Mouse (Mus musculus): Measurements from ENCODE around the gene Fchsd2. TPM values are rescaled to one million over a fixed set of nuclear protein-coding genes. Genes with fewer than 3 reads are reported as not detected.
A peak's percentile ranks its signal among the peaks of the same experiment; 100 is the strongest.

Fchsd2 gene
- polyA plus RNA-seq, 1 experiment from 2014 or later, result 45.5 TPM

DNA sequence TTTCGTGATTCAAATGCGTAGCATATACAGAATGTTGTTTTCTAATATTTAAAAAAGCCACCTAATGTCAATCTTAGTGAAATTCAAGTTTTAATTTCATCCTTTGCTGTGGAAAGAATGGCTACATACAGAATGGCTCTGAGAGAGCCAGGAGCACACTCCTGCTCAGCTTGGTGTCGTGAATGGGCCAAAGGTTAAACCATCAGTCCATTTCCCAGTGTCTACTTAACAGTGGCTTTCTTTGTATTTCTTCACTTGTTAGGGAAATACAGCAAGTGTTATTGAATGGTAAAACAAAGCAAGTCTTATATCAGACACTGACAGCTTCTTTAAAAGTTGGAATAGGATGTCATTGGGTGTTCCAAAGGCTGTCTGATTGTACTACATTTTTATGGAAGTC lies 80.7 kb downstream of the Fchsd2 start:
- no peak overlapping the region for H3K4me3 ChIP-seq (replicated peaks; ENCODE audit: low read length)
- peaks cover 6% of the 10 kb centered on the region; the same call in 1 of the 2 replicates for H3K4me1 ChIP-seq (replicated peaks; ENCODE audit: control insufficient read depth, insufficient read depth, low read length)
- no peak overlapping the region for H3K4me2 ChIP-seq (ENCODE audit: low read length)
- WGBS, result 74% methylated on average over 3 of the region's 3 CpGs
- H3K9me3 ChIP-seq (ENCODE audit: control insufficient read depth, low read length), result no peaks in the 10 kb centered on the region
- no peak overlapping the region for H3K27ac ChIP-seq (ENCODE audit: low read length)
- H3K36me3 ChIP-seq (ENCODE audit: control insufficient read depth, insufficient read depth), result no peaks in the 10 kb centered on the region
- H3K9ac ChIP-seq (replicated peaks; ENCODE audit: low read depth, low read length), result no peak overlapping the region
- H3K27me3 ChIP-seq (replicated peaks; ENCODE audit: control insufficient read depth, insufficient read depth, low read length), result no peaks in the 10 kb centered on the region
- ATAC-seq, result no peak

DNA sequence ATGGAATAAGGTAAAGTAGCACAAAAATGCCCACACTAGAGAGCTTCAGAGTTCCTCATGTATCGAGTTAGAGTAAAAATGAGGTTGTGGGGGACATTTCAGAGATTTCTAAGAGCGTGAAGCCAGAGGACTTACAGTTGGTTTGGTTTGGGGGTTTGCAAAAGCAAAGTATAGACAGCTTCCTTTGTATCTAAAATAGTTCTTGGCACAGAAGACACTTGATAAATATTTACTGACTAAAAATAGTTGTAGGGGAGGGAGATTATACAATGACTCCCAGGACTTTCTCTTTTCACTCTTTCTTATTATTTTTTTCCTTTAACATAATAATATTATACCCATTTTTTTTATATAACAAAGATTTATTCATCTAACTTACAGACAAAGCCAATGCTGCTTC lies 86.1 kb downstream of the Fchsd2 start:
- Histone ChIP-seq H3K4me3 (replicated peaks; ENCODE audit: low read length) (no peak overlapping the region), H3K4me1 (replicated peaks; ENCODE audit: control insufficient read depth, insufficient read depth, low read length) (peaks cover 4% of the 10 kb centered on the region; the same call in 1 of the 2 replicates), H3K4me2 (ENCODE audit: low read length) (no peak overlapping the region), H3K27ac (ENCODE audit: low read length) (no peak overlapping the region), H3K36me3 (ENCODE audit: control insufficient read depth, insufficient read depth) (peaks cover 2% of the 10 kb centered on the region; the same call in 1 of the 2 replicates), H3K9me3 (ENCODE audit: control insufficient read depth, low read length) (no peaks in the 10 kb centered on the region), H3K9ac (replicated peaks; ENCODE audit: low read depth, low read length) (no peak overlapping the region), H3K27me3 (replicated peaks; ENCODE audit: control insufficient read depth, insufficient read depth, low read length) (no peaks in the 10 kb centered on the region)
- no peak for ATAC-seq
- 86% methylated on average over 2 of the region's 2 CpGs for WGBS

DNA sequence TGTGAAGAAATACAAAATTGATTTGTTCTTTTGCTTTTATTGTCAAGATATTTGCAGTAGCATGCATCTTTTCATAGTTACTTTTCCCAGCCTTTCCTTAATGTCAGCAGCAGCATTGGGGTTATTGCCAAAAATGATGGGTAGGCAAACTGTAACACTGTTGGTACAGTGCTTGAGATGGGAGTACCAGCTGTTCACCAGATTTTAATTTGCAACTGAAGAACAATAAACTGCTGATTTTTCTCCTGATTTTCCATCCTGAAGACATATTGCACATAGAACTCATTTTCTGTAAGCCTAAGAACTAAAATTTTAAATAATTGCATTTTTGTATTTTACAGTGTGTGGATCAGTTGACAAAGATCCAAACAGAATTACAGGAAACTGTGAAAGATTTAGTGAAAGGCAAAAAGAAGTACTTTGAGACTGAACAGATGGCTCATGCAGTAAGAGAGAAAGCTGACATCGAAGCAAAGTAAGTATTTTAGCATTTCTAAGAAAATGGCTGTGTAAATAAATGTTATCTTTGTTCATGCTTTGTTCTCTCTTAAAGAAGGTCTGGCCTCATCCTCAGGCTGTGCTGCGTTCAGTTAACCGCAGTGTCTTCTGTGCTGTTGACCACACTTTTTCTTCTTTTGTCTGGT lies 98.8 kb downstream of the Fchsd2 start:
- Histone ChIP-seq H3K27ac (ENCODE audit: low read length) (peak overlapping the region; percentile 81), H3K4me3 (replicated peaks; ENCODE audit: low read length) (no peak overlapping the region), H3K9ac (replicated peaks; ENCODE audit: low read depth, low read length) (no peak overlapping the region), H3K4me2 (ENCODE audit: low read length) (no peak overlapping the region; the same call in 1 of the 2 replicates), H3K9me3 (ENCODE audit: control insufficient read depth, low read length) (no peaks in the 10 kb centered on the region), H3K4me1 (replicated peaks; ENCODE audit: control insufficient read depth, insufficient read depth, low read length) (peaks cover 5% of the 10 kb centered on the region), H3K36me3 (ENCODE audit: control insufficient read depth, insufficient read depth) (peaks cover 2% of the 10 kb centered on the region; the same call in 1 of the 2 replicates), H3K27me3 (replicated peaks; ENCODE audit: control insufficient read depth, insufficient read depth, low read length) (no peaks in the 10 kb centered on the region)
- ATAC-seq, result peak; percentile 89
- WGBS, result 44% methylated on average over 3 of the region's 3 CpGs

- no peak for ATAC-seq
- Histone ChIP-seq H3K27me3 (replicated peaks; ENCODE audit: control insufficient read depth, insufficient read depth, low read length) (no peaks in the 10 kb centered on the region), H3K4me1 (replicated peaks; ENCODE audit: control insufficient read depth, insufficient read depth, low read length) (no peaks in the 10 kb centered on the region), H3K27ac (ENCODE audit: low read length) (no peak overlapping the region), H3K9me3 (ENCODE audit: control insufficient read depth, low read length) (no peaks in the 10 kb centered on the region), H3K36me3 (ENCODE audit: control insufficient read depth, insufficient read depth) (peaks cover 3% of the 10 kb centered on the region; the same call in 1 of the 2 replicates), H3K9ac (replicated peaks; ENCODE audit: low read depth, low read length) (no peak overlapping the region), H3K4me3 (replicated peaks; ENCODE audit: low read length) (no peak overlapping the region), H3K4me2 (ENCODE audit: low read length) (no peak overlapping the region)
- 97% methylated on average over 1 of the region's 1 CpGs for WGBS
Observed at GRCm38 (mm10) chr7:101210826-101211225, 118.2 kb downstream of the Fchsd2 start.

DNA sequence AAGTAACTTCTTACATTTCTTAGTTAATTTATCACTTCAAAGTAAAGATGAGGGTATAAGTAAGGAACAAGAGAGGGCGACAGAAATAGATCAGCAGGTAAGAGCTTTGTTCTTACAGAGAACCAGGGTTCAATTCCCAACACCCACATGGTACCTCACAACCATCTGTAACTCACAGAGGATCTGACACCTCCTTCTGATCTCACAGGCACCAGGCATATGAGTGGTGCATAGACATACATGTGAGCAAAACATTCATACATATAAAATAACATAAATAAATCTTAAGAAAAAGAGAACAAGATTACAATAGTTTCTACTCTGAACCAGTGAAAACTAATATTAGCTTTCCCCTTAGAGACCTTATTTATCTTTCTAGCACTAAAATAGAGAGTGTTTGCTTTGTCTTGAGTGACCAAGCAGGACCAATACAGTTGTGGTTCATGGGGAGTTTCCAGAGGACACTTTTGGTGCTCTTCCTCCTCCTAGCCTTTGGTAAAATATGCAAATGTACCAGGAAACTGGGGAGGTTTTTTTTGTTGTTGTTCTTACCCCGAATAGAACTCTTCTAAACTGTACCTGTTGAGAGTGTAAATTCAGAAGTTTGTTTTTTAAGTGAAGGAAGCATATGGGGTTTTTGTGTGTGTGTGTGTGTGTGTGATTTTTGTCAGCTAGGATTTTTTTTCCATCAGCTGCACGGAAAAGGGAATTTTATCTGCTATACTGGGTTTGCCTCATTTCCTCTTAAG lies 121.0 kb downstream of the Fchsd2 start:
- Histone ChIP-seq H3K27me3 (replicated peaks; ENCODE audit: control insufficient read depth, insufficient read depth, low read length) (no peaks in the 10 kb centered on the region), H3K27ac (ENCODE audit: low read length) (no peak overlapping the region), H3K4me1 (replicated peaks; ENCODE audit: control insufficient read depth, insufficient read depth, low read length) (no peaks in the 10 kb centered on the region), H3K4me3 (replicated peaks; ENCODE audit: low read length) (no peak overlapping the region), H3K36me3 (ENCODE audit: control insufficient read depth, insufficient read depth) (peaks cover 3% of the 10 kb centered on the region; the same call in 1 of the 2 replicates), H3K4me2 (ENCODE audit: low read length) (no peak overlapping the region), H3K9me3 (ENCODE audit: control insufficient read depth, low read length) (no peaks in the 10 kb centered on the region), H3K9ac (replicated peaks; ENCODE audit: low read depth, low read length) (no peak overlapping the region)
- 87% methylated on average over 3 of the region's 3 CpGs for WGBS
- no peak for ATAC-seq

DNA sequence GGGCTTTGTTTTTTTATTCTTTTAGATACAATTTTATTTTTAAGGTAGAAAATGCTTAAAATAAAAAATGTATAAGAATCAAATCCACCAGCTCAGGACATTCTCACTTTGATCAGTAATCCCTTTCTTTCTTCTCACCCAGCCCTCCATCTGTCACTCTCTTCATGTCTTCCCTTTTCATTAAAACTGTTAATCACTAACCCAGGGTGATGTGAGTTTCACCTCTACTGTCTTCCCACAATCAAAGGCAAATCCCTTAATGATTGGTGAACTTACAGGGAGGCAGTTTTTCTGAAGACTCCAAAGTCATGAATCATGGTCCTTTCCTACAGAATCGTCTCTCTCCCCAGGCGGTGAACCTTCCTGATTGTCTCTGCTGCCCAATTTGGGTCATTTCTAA lies 124.1 kb downstream of the Fchsd2 start:
- Histone ChIP-seq H3K27ac (ENCODE audit: low read length) (no peak overlapping the region), H3K4me3 (replicated peaks; ENCODE audit: low read length) (no peak overlapping the region), H3K4me1 (replicated peaks; ENCODE audit: control insufficient read depth, insufficient read depth, low read length) (no peaks in the 10 kb centered on the region), H3K27me3 (replicated peaks; ENCODE audit: control insufficient read depth, insufficient read depth, low read length) (no peaks in the 10 kb centered on the region), H3K4me2 (ENCODE audit: low read length) (no peak overlapping the region), H3K36me3 (ENCODE audit: control insufficient read depth, insufficient read depth) (peaks cover 3% of the 10 kb centered on the region; the same call in 1 of the 2 replicates), H3K9me3 (ENCODE audit: control insufficient read depth, low read length) (no peaks in the 10 kb centered on the region), H3K9ac (replicated peaks; ENCODE audit: low read depth, low read length) (no peak overlapping the region)
- 79% methylated on average over 2 of the region's 2 CpGs for WGBS
- ATAC-seq, result no peak

DNA sequence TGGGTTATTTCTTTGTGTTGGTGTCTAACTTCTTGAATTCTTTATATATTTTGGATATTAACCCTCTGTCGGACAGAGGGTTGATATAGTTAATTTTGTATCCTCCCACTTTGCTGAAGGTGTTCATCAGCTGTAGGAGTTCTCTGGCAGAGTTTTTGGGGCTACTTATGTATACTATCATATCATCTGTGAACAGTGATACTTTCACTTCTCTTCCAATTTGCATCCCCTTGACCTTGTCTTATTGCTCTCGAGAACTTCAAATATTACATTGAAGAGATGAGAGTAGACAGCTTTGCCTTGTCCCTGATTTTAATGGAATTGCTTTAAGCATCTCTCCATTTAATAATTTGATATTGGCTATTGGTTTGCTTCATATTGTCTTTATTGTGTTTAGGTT lies 130.8 kb downstream of the Fchsd2 start:
- Histone ChIP-seq H3K27ac (ENCODE audit: low read length) (no peak overlapping the region), H3K4me3 (replicated peaks; ENCODE audit: low read length) (no peak overlapping the region), H3K4me1 (replicated peaks; ENCODE audit: control insufficient read depth, insufficient read depth, low read length) (no peaks in the 10 kb centered on the region), H3K4me2 (ENCODE audit: low read length) (no peak overlapping the region), H3K27me3 (replicated peaks; ENCODE audit: control insufficient read depth, insufficient read depth, low read length) (no peaks in the 10 kb centered on the region), H3K9ac (replicated peaks; ENCODE audit: low read depth, low read length) (no peak overlapping the region), H3K9me3 (ENCODE audit: control insufficient read depth, low read length) (no peaks in the 10 kb centered on the region), H3K36me3 (ENCODE audit: control insufficient read depth, insufficient read depth) (no peaks in the 10 kb centered on the region)
- WGBS, result 93% methylated on average over 2 of the region's 2 CpGs
- ATAC-seq, result no peak

DNA sequence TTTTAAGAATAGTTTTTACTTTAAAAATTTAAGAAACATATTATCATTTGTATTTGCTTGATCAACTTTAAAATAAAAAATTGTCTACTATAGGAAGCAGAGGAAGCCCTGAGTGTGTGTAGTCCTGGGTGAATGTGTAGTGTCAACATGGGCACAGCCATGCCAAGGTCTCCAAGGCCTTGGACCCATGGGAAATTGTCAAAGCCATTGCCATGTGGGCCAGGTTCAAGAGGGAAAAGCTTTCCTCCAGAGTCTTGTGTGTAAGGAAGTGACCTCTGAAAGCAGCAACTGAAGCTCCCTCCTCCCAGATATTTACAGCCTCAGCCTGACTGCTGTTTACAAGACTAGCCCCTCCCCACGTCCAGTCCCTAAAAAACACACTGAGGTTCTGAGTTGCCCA lies 136.7 kb downstream of the Fchsd2 start:
- Histone ChIP-seq H3K4me3 (replicated peaks; ENCODE audit: low read length) (no peak overlapping the region), H3K27me3 (replicated peaks; ENCODE audit: control insufficient read depth, insufficient read depth, low read length) (no peaks in the 10 kb centered on the region), H3K27ac (ENCODE audit: low read length) (no peak overlapping the region), H3K36me3 (ENCODE audit: control insufficient read depth, insufficient read depth) (0 out of 2 replicates have a peak, but pooled peaks cover 2% of the 10 kb centered on the region), H3K9me3 (ENCODE audit: control insufficient read depth, low read length) (no peaks in the 10 kb centered on the region), H3K4me1 (replicated peaks; ENCODE audit: control insufficient read depth, insufficient read depth, low read length) (no peaks in the 10 kb centered on the region; the same call in 1 of the 2 replicates), H3K4me2 (ENCODE audit: low read length) (no peak overlapping the region), H3K9ac (replicated peaks; ENCODE audit: low read depth, low read length) (no peak overlapping the region)
- ATAC-seq, result no peak
- WGBS, result 69% methylated on average over 1 of the region's 1 CpGs

DNA sequence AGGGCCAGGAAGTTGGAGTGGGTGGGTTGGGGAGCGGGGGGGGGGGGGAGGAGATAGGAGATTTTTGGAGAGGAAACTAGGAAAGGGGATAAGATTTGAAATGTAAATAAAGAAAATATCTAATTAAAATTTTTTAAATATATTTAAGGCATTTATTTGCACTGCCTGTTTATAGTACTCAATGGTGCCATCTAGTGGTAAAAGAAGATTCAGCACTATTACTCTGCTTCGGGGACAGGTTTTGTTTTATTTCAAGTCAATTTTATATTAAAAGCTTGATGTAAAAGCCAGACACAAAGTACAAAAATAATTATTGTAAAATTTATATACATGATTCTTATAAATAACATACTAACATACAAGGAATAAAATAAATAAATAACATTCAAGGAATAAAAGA lies 138.8 kb downstream of the Fchsd2 start:
- ATAC-seq, result no peak
- WGBS, result 34% methylated on average over 2 of the region's 2 CpGs

More for the DNA sequence above, 138.8 kb downstream of the Fchsd2 start:
- H3K9me3 ChIP-seq (ENCODE audit: control insufficient read depth, low read length), result no peaks in the 10 kb centered on the region
- no peak overlapping the region for H3K27ac ChIP-seq (ENCODE audit: low read length)
- no peak overlapping the region for H3K4me3 ChIP-seq (replicated peaks; ENCODE audit: low read length)
- no peaks in the 10 kb centered on the region for H3K27me3 ChIP-seq (replicated peaks; ENCODE audit: control insufficient read depth, insufficient read depth, low read length)
- 0 out of 2 replicates have a peak, but pooled peaks cover 4% of the 10 kb centered on the region for H3K36me3 ChIP-seq (ENCODE audit: control insufficient read depth, insufficient read depth)
- H3K4me2 ChIP-seq (ENCODE audit: low read length), result no peak overlapping the region
- no peaks in the 10 kb centered on the region; the same call in 1 of the 2 replicates for H3K4me1 ChIP-seq (replicated peaks; ENCODE audit: control insufficient read depth, insufficient read depth, low read length)
- H3K9ac ChIP-seq (replicated peaks; ENCODE audit: low read depth, low read length), result no peak overlapping the region

Measured in forebrain, embryonic 16.5 days (tissue).